Mouse (Mus musculus): Measurements from ENCODE around the gene Hid1. TPM values are rescaled to one million over a fixed set of nuclear protein-coding genes. Genes with fewer than 3 reads are reported as not detected.
"Not testable (repeated sequence)": the region's sequence is repeated elsewhere in the genome, so short reads cannot be mapped to it uniquely, and the experiment has no call there.

The Hid1 gene
- polyA plus RNA-seq, 1 experiment from 2014 or later, result 1.9 TPM

DNA sequence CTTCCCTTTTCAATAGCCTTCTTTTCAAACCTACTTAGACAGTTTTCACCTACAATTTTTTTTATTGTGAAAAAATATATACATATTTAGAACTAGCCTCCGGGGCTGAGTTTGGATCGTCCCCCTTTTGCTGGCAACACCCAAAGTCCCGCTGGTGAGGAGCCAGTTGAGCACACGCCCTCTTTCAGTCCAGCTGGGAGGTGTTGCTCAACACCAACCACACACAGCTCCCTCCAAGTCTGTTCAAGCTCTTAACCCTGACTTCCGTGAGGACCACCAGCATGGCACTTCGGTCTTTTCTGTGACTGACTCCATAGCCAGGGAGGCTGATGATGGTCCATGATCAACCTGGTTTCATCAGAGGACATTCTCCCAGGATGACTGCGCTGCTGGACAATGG is 30.5 kb upstream of the Hid1 start:
- 42% methylated on average over 7 of the region's 7 CpGs for WGBS (ENCODE audit: insufficient replicate concordance)
- H3K9ac ChIP-seq (ENCODE audit: low read depth, low read length), result no peak overlapping the region
- H3K4me3 ChIP-seq (ENCODE audit: low read depth, low read length), result no peak overlapping the region
- H3K27ac ChIP-seq (ENCODE audit: low read length), result no peak overlapping the region
- ATAC-seq (ENCODE audit: low read depth), result no peak
- no peak overlapping the region for H3K4me2 ChIP-seq (ENCODE audit: low read depth, low read length)
- no peaks in the 10 kb centered on the region for H3K4me1 ChIP-seq (ENCODE audit: control insufficient read depth, low read depth, low read length)
- no peaks in the 10 kb centered on the region for H3K9me3 ChIP-seq (replicated peaks; ENCODE audit: control insufficient read depth, low read length)
- no peaks in the 10 kb centered on the region for H3K27me3 ChIP-seq (ENCODE audit: control insufficient read depth, insufficient read depth, low read depth, low read length)
- H3K36me3 ChIP-seq (ENCODE audit: control insufficient read depth, insufficient read depth), result no peaks in the 10 kb centered on the region

DNA sequence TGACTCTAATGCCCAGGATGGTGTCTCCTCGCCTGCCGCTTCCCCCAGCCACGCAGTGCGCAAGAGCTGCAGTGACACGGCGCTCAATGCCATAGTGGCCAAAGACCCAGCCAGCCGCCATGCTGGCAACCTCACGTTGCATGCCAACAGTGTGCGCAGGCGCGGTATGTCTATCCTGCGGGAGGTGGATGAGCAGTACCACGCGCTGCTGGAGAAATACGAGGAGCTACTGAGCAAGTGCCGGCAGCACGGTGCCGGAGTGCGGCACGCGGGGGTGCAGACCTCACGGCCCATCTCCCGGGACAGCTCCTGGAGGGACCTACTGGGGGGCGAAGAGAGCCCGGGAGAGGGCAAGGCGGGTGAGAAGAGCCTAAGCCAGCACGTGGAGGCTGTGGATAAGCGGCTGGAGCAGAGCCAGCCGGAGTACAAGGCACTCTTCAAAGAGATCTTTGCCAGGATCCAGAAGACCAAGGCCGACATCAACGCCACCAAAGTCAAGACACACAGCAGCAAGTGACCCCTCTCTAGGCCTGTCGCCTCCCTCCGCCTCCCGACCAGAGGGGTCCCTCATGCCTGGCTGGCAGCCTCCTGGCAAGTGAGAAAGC is 26.3 kb upstream of the Hid1 start:
- Histone ChIP-seq H3K4me3 (ENCODE audit: low read depth, low read length) (peak overlapping the region; percentile 7; the same call in 1 of the 2 replicates), H3K9ac (ENCODE audit: low read depth, low read length) (no peak overlapping the region), H3K27me3 (ENCODE audit: control insufficient read depth, insufficient read depth, low read depth, low read length) (no peaks in the 10 kb centered on the region), H3K9me3 (replicated peaks; ENCODE audit: control insufficient read depth, low read length) (no peaks in the 10 kb centered on the region), H3K4me2 (ENCODE audit: low read depth, low read length) (peak overlapping the region; percentile 30), H3K4me1 (ENCODE audit: control insufficient read depth, low read depth, low read length) (no peaks in the 10 kb centered on the region), H3K27ac (ENCODE audit: low read length) (no peak overlapping the region), H3K36me3 (ENCODE audit: control insufficient read depth, insufficient read depth) (no peaks in the 10 kb centered on the region)
- ATAC-seq (ENCODE audit: low read depth), result no peak
- 70% methylated on average over 34 of the region's 34 CpGs for WGBS (ENCODE audit: insufficient replicate concordance)

DNA sequence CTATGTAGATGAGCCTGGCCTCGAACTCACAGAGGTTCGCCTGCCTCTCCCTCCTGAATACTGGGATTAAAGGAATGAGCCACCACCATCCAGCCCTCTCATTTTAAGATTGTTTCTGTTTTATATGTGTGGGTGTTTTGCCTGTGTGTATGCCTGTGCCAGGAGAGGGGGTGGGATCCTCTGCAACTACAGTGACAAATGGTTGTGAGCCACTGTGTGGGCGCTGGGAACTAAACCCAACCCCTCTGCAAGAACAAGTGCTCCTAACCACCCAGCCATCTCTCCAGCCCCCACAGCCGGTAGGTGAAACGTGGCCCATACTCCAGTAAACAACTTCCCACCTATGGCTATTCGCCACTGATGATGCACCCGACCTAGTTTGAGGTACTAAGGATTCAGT is 23.8 kb upstream of the Hid1 start:
- Histone ChIP-seq H3K4me3 (ENCODE audit: low read depth, low read length) (no peak overlapping the region), H3K4me2 (ENCODE audit: low read depth, low read length) (no peak overlapping the region), H3K27me3 (ENCODE audit: control insufficient read depth, insufficient read depth, low read depth, low read length) (no peaks in the 10 kb centered on the region), H3K9me3 (replicated peaks; ENCODE audit: control insufficient read depth, low read length) (no peaks in the 10 kb centered on the region), H3K4me1 (ENCODE audit: control insufficient read depth, low read depth, low read length) (no peaks in the 10 kb centered on the region), H3K9ac (ENCODE audit: low read depth, low read length) (no peak overlapping the region), H3K36me3 (ENCODE audit: control insufficient read depth, insufficient read depth) (no peaks in the 10 kb centered on the region), H3K27ac (ENCODE audit: low read length) (no peak overlapping the region)
- WGBS (ENCODE audit: insufficient replicate concordance), result 65% methylated on average over 7 of the region's 7 CpGs
- no peak for ATAC-seq (ENCODE audit: low read depth)

DNA sequence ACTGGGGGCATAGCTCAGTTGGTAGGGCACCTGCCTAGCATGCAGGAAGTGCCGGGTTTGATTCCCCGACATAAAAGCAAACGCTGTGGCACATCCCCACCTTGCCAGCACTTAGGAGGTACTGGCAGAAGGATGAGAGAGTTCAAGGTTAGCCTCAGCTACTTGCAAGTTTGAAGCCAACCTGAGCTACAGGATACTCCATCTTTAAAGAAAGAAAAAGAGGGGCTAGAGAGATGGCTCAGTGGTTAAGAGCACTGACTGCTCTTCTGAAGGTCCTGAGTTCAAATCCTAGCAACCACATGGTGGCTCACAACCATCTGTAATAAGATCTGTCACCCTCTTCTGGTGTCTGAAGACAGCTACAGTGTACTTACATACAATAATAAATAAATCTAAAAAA is 19.3 kb upstream of the Hid1 start:
- WGBS (ENCODE audit: insufficient replicate concordance), result 64% methylated on average over 3 of the region's 3 CpGs
- not testable (repeated sequence) for ATAC-seq (ENCODE audit: low read depth)

DNA sequence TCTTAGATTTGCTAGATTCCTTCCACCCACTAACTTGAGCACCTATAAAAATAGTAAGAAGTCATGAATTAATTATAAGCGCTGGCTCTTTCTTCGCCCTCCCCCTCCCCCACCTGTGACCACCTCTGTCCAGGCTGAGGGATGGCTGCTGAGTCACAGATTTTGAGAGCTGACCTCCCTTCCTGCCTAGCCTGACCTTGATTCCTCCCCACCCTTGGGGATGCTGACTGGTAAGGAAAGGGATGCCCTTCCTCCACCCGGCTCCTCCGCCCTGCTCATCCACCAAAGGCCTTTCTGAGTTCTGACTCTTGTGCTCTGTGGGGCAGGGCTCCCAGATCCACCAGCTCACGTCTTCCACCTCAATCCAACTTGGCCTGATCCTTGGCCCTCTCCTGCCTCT is 17.0 kb upstream of the Hid1 start:
- Histone ChIP-seq H3K27ac (ENCODE audit: low read length) (no peak overlapping the region), H3K4me1 (ENCODE audit: control insufficient read depth, low read depth, low read length) (peaks cover 2% of the 10 kb centered on the region), H3K36me3 (ENCODE audit: control insufficient read depth, insufficient read depth) (no peaks in the 10 kb centered on the region), H3K4me3 (ENCODE audit: low read depth, low read length) (no peak overlapping the region), H3K9me3 (replicated peaks; ENCODE audit: control insufficient read depth, low read length) (no peaks in the 10 kb centered on the region), H3K4me2 (ENCODE audit: low read depth, low read length) (no peak overlapping the region), H3K9ac (ENCODE audit: low read depth, low read length) (no peak overlapping the region), H3K27me3 (ENCODE audit: control insufficient read depth, insufficient read depth, low read depth, low read length) (peaks cover 49% of the 10 kb centered on the region)
- 60% methylated on average over 5 of the region's 5 CpGs for WGBS (ENCODE audit: insufficient replicate concordance)
- ATAC-seq (ENCODE audit: low read depth), result peak; percentile 33; the same call in 1 of the 2 replicates

More for the DNA sequence above, 19.3 kb upstream of the Hid1 start:
- H3K9ac ChIP-seq (ENCODE audit: low read depth, low read length); H3K4me2 ChIP-seq (ENCODE audit: low read depth, low read length); H3K4me3 ChIP-seq (ENCODE audit: low read depth, low read length); H3K36me3 ChIP-seq (ENCODE audit: control insufficient read depth, insufficient read depth); H3K4me1 ChIP-seq (ENCODE audit: control insufficient read depth, low read depth, low read length); H3K27ac ChIP-seq (ENCODE audit: low read length); H3K9me3 ChIP-seq (replicated peaks; ENCODE audit: control insufficient read depth, low read length): not testable (repeated sequence)
- H3K27me3 ChIP-seq (ENCODE audit: control insufficient read depth, insufficient read depth, low read depth, low read length), result peaks cover 30% of the 10 kb centered on the region

DNA sequence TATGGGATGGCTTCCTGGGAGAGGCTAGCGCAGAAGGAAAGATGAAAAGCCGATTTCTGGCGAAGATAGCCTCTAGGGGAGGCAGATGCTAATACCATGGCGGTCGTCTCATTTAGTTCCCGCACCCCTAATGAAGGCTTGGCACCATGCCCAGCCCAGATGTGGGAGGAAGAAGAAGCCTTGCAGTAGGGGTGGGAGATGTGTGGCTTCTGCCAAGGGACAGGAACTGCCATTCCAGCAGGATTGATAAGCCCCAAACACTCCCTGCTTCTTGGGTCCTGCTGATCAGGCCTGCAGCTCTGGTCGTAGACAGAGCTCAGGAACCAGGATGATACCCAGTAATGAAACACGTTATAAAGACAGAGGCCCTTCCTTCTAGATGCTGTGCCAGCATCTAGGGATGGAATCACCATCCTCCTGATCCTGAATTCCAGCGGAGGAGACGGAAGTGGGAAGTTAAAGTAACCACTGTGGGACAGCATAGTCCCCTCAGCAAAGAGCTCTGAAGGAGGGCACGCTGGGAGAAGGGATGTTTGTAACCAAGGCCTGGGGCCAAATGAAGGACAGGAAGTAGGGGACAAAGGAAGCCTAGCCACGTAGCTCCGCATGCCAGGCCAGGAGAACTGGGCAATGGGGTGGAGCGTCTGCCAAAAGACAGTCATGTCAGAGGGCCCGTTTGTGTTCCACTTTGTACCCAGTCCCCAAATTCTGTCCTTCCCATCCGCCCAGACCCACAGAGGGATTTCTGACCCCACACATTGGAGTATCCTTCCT is 16.3 kb upstream of the Hid1 start:
- Histone ChIP-seq H3K4me2 (ENCODE audit: low read depth, low read length) (no peak overlapping the region), H3K9me3 (replicated peaks; ENCODE audit: control insufficient read depth, low read length) (no peaks in the 10 kb centered on the region), H3K9ac (ENCODE audit: low read depth, low read length) (no peak overlapping the region), H3K36me3 (ENCODE audit: control insufficient read depth, insufficient read depth) (no peaks in the 10 kb centered on the region), H3K4me1 (ENCODE audit: control insufficient read depth, low read depth, low read length) (peaks cover 2% of the 10 kb centered on the region), H3K27ac (ENCODE audit: low read length) (no peak overlapping the region), H3K4me3 (ENCODE audit: low read depth, low read length) (no peak overlapping the region), H3K27me3 (ENCODE audit: control insufficient read depth, insufficient read depth, low read depth, low read length) (peaks cover 49% of the 10 kb centered on the region)
- 55% methylated on average over 16 of the region's 16 CpGs for WGBS (ENCODE audit: insufficient replicate concordance)
- ATAC-seq (ENCODE audit: low read depth), result no peak; the same call in 1 of the 2 replicates

DNA sequence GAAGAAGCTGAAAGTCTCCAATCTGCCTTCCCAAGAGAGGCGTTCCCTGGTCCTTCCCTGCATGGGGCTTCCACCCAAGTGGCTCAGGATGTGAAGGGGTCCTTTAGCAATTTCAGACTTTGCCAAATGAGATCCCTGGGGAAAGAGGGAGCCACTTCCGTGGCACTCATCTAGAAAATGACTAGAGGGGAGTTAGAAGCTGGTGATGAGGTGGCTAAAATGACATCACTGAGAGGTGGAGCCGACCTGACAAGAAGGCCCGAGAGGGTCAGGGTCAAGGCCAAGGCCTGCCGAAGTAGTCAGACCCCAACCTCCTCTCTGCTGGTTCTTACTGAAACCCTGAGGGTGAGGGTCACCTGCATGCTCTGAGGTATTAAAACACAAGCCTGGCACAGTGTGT is 15.3 kb upstream of the Hid1 start:
- ATAC-seq (ENCODE audit: low read depth), result no peak
- Histone ChIP-seq H3K9ac (ENCODE audit: low read depth, low read length) (no peak overlapping the region), H3K36me3 (ENCODE audit: control insufficient read depth, insufficient read depth) (no peaks in the 10 kb centered on the region), H3K27ac (ENCODE audit: low read length) (no peak overlapping the region), H3K4me3 (ENCODE audit: low read depth, low read length) (peak overlapping the region; percentile 58; the same call in 1 of the 2 replicates), H3K9me3 (replicated peaks; ENCODE audit: control insufficient read depth, low read length) (no peaks in the 10 kb centered on the region; the same call in 1 of the 2 replicates), H3K4me2 (ENCODE audit: low read depth, low read length) (no peak overlapping the region), H3K4me1 (ENCODE audit: control insufficient read depth, low read depth, low read length) (peaks cover 2% of the 10 kb centered on the region), H3K27me3 (ENCODE audit: control insufficient read depth, insufficient read depth, low read depth, low read length) (peaks cover 49% of the 10 kb centered on the region)
- WGBS (ENCODE audit: insufficient replicate concordance), result 28% methylated on average over 5 of the region's 5 CpGs

DNA sequence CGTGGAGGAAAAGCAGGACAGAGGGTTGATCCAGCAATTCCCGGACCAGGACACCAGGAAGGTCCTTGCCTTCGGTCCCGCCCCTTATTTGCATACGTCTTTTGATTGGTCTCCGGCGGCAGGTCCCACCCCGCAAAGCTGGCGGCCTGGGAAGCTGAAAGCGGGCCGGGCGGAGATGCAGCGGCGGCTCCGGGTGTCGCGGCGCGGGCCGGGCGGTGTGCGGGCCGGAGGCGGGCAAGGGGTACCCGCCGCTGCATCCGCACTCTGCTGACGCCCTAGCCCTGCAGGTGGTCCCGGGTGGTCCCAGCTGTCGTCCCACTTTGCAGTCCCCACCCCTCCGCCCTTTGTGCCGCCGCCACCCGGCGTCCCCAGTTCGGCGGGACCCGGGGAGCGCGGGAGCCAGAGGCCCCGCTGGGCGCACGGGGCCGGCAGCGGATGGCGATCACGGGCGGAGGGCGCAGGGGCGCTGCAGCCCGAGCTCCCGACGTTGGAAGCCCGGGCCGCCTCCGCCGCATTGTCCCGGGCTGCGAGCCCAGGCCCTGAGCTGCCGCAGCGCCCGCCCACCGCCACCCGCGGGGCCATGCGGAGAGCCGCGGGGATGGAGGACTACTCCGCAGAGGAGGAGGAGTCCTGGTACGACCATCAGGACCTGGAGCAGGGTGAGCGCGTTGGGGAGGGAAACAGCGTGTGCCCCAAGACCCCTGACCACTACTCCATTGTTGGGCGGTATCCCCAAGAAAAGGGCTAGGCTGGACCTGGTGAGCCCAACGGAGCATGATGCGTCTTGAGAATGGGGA is 14.4 kb upstream of the Hid1 start, which contains the start of gene Cdr2l:
Cdr2l (plus strand) TSS at position 174 of the 797 bp plus-strand sequence.
- Histone ChIP-seq H3K36me3 (ENCODE audit: control insufficient read depth, insufficient read depth) (no peaks in the 10 kb centered on the region), H3K9me3 (replicated peaks; ENCODE audit: control insufficient read depth, low read length) (no peaks in the 10 kb centered on the region; the same call in 1 of the 2 replicates), H3K9ac (ENCODE audit: low read depth, low read length) (0 out of 2 replicates have a peak within 1 kb of the TSS, but pooled peaks have one; percentile 26), H3K4me1 (ENCODE audit: control insufficient read depth, low read depth, low read length) (peaks cover 2% of the 10 kb centered on the region), H3K4me2 (ENCODE audit: low read depth, low read length) (peak within 1 kb of the TSS; percentile 65), H3K27me3 (ENCODE audit: control insufficient read depth, insufficient read depth, low read depth, low read length) (peaks cover 49% of the 10 kb centered on the region), H3K27ac (ENCODE audit: low read length) (no peak within 1 kb of the TSS), H3K4me3 (ENCODE audit: low read depth, low read length) (peak within 1 kb of the TSS; percentile 58)
- under 1% methylated on average over 63 of the region's 76 CpGs for WGBS (ENCODE audit: insufficient replicate concordance)
- peak; percentile 78 for ATAC-seq (ENCODE audit: low read depth)
